Mouse (Mus musculus) forebrain, postnatal 0 days (tissue): ENCODE measurements around the gene Bclaf1. TPM values are rescaled to one million over a fixed set of nuclear protein-coding genes. Genes with fewer than 3 reads are reported as not detected.

Experiments
- ATAC-seq: fragments of 200-750 bp; cut with Nextera tagmentation; 2 replicates; pipeline ENCODE4 v1.8.0; 2017; ENCODE audit warnings: mild to moderate bottlenecking, moderate library complexity
- DNase-seq: peaks from one replicate; pipeline ENCODE4 v3.0.0-alpha.2; 2015
- H3K27ac ChIP-seq: fragments of 300-500 bp; sonication (generic); 2 replicates; pipeline ENCODE4 v1.5.1; 2014; ENCODE audit warnings: low read depth, mild to moderate bottlenecking, antibody characterized with exemption, low read length, moderate library complexity, mixed read lengths
- H3K27me3 ChIP-seq: fragments of 300-500 bp; sonication (generic); 2 replicates; pipeline ENCODE4 v1.6.1; 2014; ENCODE audit warnings: mild to moderate bottlenecking, low read length, mixed read lengths; ENCODE audit not compliant: insufficient read depth
- H3K36me3 ChIP-seq: fragments of 300-500 bp; sonication (generic); 2 replicates; pipeline ENCODE4 v1.6.1; 2014; ENCODE audit warnings: mild to moderate bottlenecking, moderate library complexity; ENCODE audit not compliant: insufficient read depth
- H3K4me1 ChIP-seq: fragments of 300-500 bp; sonication (generic); 2 replicates; pipeline ENCODE4 v1.6.1; 2014; ENCODE audit warnings: antibody characterized with exemption; ENCODE audit not compliant: insufficient read depth
- H3K4me2 ChIP-seq: fragments of 300-500 bp; sonication (generic); 2 replicates; pipeline ENCODE4 v1.6.1; 2014; ENCODE audit warnings: low read depth, mild to moderate bottlenecking, moderate library complexity
- H3K4me3 ChIP-seq: fragments of 300-500 bp; sonication (generic); 2 replicates; pipeline ENCODE4 v1.5.1; 2014; ENCODE audit warnings: low read depth, low read length, mixed read lengths
- H3K9ac ChIP-seq: fragments of 300-500 bp; sonication (generic); 2 replicates; pipeline ENCODE4 v1.6.1; 2014; ENCODE audit warnings: mild to moderate bottlenecking
- H3K9me3 ChIP-seq: fragments of 300-500 bp; sonication (generic); 2 replicates; pipeline ENCODE4 v1.6.1; 2016; ENCODE audit warnings: low read length
- CTCF ChIP-seq: sonication (generic); IDR thresholded peaks from 2 replicates; pipeline ENCODE4 v1.5.1; 2016; ENCODE audit warnings: antibody characterized with exemption, control low read depth, low read depth
- WGBS: fragments of 180-500 bp; shearing (Covaris S2); extraction: QIAGEN DNeasy Blood & Tissue Kit; methylation state at CpG from one replicate; pipeline ENCODE4 v1.1.7; 2014; 5-methylcytosine and 5-hydroxymethylcytosine counted together
- polyA plus RNA-seq: library from polyadenylated mRNA; unstranded; fragments of >200 nt; fragmentation: Nextera tagmentation; extraction: Ambion mirVana; gene quantifications from 2 replicates; pipeline ENCODE4 v1.2.1, GENCODE M21; 2015
- total RNA-seq: library from RNA; depleted of rRNA; stranded (reverse); fragments of >200 nt; gene quantifications from 2 replicates; pipeline ENCODE4 v1.2.3, GENCODE M21; 2014

Bclaf1 gene
- total and polyA plus RNA-seq, 2 experiments from 2014 or later = 101 to 178 TPM

GRCm38 (mm10) chr10:20348894-20349293, 36.6 kb downstream of the Bclaf1 start:
- H3K9me3 ChIP-seq = no peaks in the 10 kb centered on the region
- 90% methylated on average over 2 of the region's 2 CpGs for WGBS
- no peak for ATAC-seq

GRCm38 (mm10) chr10:20361542-20362449, 49.5 kb downstream of the Bclaf1 start:
- Histone ChIP-seq H3K4me1 (no peaks in the 10 kb centered on the region), H3K4me2 (no peak overlapping the region), H3K9me3 (no peaks in the 10 kb centered on the region), H3K36me3 (no peaks in the 10 kb centered on the region), H3K27me3 (no peaks in the 10 kb centered on the region), H3K9ac (no peak overlapping the region), H3K4me3 (no peak overlapping the region), H3K27ac (no peak overlapping the region)
- ATAC-seq = peak; percentile 88
- 62% methylated on average over 10 of the region's 10 CpGs for WGBS
- peak; percentile 91 for TF ChIP-seq CTCF
- peak; percentile 73 for DNase-seq

More at GRCm38 (mm10) chr10:20348894-20349293, 36.6 kb downstream of the Bclaf1 start:
- no peak for DNase-seq
- H3K4me3 ChIP-seq = no peak overlapping the region
- no peak overlapping the region for H3K27ac ChIP-seq
- peaks cover 17% of the 10 kb centered on the region for H3K36me3 ChIP-seq
- no peaks in the 10 kb centered on the region for H3K27me3 ChIP-seq
- no peak overlapping the region for H3K4me2 ChIP-seq
- no peak overlapping the region for H3K9ac ChIP-seq
- no peak for TF ChIP-seq CTCF
- H3K4me1 ChIP-seq = peaks cover 3% of the 10 kb centered on the region; the same call in 1 of the 2 replicates

GRCm38 (mm10) chr10:20362450-20363118, 50.3 kb downstream of the Bclaf1 start:
- WGBS = 69% methylated on average over 4 of the region's 4 CpGs
- H3K4me3 ChIP-seq = no peak overlapping the region
- no peak for TF ChIP-seq CTCF
- peak; percentile 36; the same call in 1 of the 2 replicates for ATAC-seq
- H3K4me1 ChIP-seq = no peaks in the 10 kb centered on the region
- no peaks in the 10 kb centered on the region for H3K36me3 ChIP-seq
- no peak overlapping the region for H3K9ac ChIP-seq
- no peak overlapping the region for H3K4me2 ChIP-seq
- no peak overlapping the region for H3K27ac ChIP-seq
- H3K9me3 ChIP-seq = no peaks in the 10 kb centered on the region
- no peaks in the 10 kb centered on the region for H3K27me3 ChIP-seq
- DNase-seq = no peak

- 93% methylated on average over 5 of the region's 5 CpGs for WGBS
- no peak for DNase-seq
- TF ChIP-seq CTCF = 0 out of 2 replicates have a peak, but pooled peaks have one; percentile 14
Observed at GRCm38 (mm10) chr10:20372046-20372445, 59.8 kb downstream of the Bclaf1 start.

GRCm38 (mm10) chr10:20377621-20378020, 65.4 kb downstream of the Bclaf1 start:
- H3K4me2 ChIP-seq = no peak overlapping the region
- TF ChIP-seq CTCF = no peak
- no peak overlapping the region for H3K4me3 ChIP-seq
- H3K27me3 ChIP-seq = no peaks in the 10 kb centered on the region
- H3K9ac ChIP-seq = no peak overlapping the region
- ATAC-seq (no peak), DNase-seq (no peak)
- WGBS = 89% methylated on average over 9 of the region's 9 CpGs
- H3K4me1 ChIP-seq = peaks cover 7% of the 10 kb centered on the region; the same call in 1 of the 2 replicates
- no peak overlapping the region for H3K27ac ChIP-seq
- no peaks in the 10 kb centered on the region for H3K36me3 ChIP-seq
- H3K9me3 ChIP-seq = no peaks in the 10 kb centered on the region

More at GRCm38 (mm10) chr10:20372046-20372445, 59.8 kb downstream of the Bclaf1 start:
- Histone ChIP-seq H3K36me3 (no peaks in the 10 kb centered on the region), H3K9me3 (no peaks in the 10 kb centered on the region), H3K4me3 (no peak overlapping the region), H3K4me1 (no peaks in the 10 kb centered on the region), H3K27me3 (no peaks in the 10 kb centered on the region), H3K4me2 (no peak overlapping the region), H3K27ac (no peak overlapping the region), H3K9ac (no peak overlapping the region)
- no peak for ATAC-seq

GRCm38 (mm10) chr10:20379071-20379735, 66.9 kb downstream of the Bclaf1 start:
- Histone ChIP-seq H3K4me3 (no peak overlapping the region), H3K4me2 (no peak overlapping the region), H3K36me3 (no peaks in the 10 kb centered on the region), H3K4me1 (peaks cover 9% of the 10 kb centered on the region; the same call in 1 of the 2 replicates), H3K27ac (0 out of 2 replicates have a peak overlapping the region, but pooled peaks have one; percentile 5), H3K9me3 (no peaks in the 10 kb centered on the region), H3K9ac (no peak overlapping the region), H3K27me3 (no peaks in the 10 kb centered on the region)
- DNase-seq (peak; percentile 55), ATAC-seq (peak; percentile 25; the same call in 1 of the 2 replicates)
- WGBS = 52% methylated on average over 9 of the region's 9 CpGs
- TF ChIP-seq CTCF = no peak
